ENCODE assay signal across 7 mouse cellular contexts in the genomic region with DNA sequence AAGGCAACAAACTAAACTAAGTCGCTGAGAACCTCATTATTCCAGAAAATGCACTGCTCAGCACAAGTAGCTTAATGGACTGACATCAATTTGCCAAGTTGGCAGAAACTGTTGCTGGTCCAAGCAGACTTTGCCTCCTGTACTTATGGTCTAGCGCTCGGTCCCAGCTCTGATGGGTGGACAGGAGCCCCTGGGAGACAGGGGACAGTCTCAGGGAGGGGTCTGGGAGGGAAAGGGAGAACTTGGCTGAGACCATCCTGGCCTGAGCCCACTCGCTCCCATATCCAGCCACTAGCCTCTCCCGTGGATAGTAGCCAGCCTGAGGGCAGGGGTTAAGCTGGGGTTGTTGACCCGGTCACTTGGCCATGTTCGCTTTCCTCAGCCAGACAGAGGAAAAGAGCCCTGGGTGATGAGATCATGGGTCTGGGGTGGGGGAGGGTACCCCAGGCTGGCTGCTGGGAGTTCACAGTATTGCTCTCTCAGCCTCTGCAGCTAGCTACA. TPM values are rescaled to one million over a fixed set of nuclear protein-coding genes. Genes with fewer than 3 reads are reported as not detected.
DNase-seq lines count a peak whose midpoint lies in the region; ATAC-seq and TF ChIP-seq lines count a peak whose summit lies in the region.

No protein-coding gene starts in this region.

- H3K27ac ChIP-seq in bone marrow, adult 2 months (ENCODE audit: control insufficient read depth, insufficient read depth, low read depth, low read length, poor library complexity) = peak overlapping the region; percentile 70
- H3K27ac ChIP-seq in embryonic fibroblast, embryonic 13.5 days (ENCODE audit: insufficient read depth, low read length) = peak overlapping the region; percentile 64
- H3K27ac ChIP-seq in heart, postnatal 0 days (ENCODE audit: low read depth) = peak overlapping the region; percentile 80
- H3K27ac ChIP-seq in macrophage = peak overlapping the region; percentile 38

- no peak for TF ChIP-seq POLR2A in bone marrow, adult 2 months (IDR thresholded peaks at IDR 0.05; ENCODE audit: borderline replicate concordance, control insufficient read depth, low read depth, low read length)
- TF ChIP-seq POLR2A in embryonic fibroblast, embryonic 13.5 days (IDR thresholded peaks at IDR 0.05; ENCODE audit: low read depth, low read length) = no peak

- peaks cover 2% of the 10 kb centered on the region; the same call in 1 of the 2 replicates for H3K4me1 ChIP-seq in bone marrow, adult 2 months (ENCODE audit: control insufficient read depth, insufficient read depth, low read length)
- peaks cover 10% of the 10 kb centered on the region for H3K4me1 ChIP-seq in embryonic fibroblast, embryonic 13.5 days (ENCODE audit: control insufficient read depth, insufficient read depth, low read length)
- peaks cover 76% of the 10 kb centered on the region for H3K4me1 ChIP-seq in heart, postnatal 0 days (ENCODE audit: control insufficient read depth, insufficient read depth)

- H3K4me2 ChIP-seq in heart, postnatal 0 days (ENCODE audit: low read depth, low read length) = peak overlapping the region; percentile 38

- peak; percentile 33 for DNase-seq in heart, postnatal 0 days (ENCODE audit: low spot score)
- peak; percentile 84 to 91 for DNase-seq in kidney, postnatal 25 days
- peak; percentile 86 for DNase-seq in yolk sac, embryonic 10.5 days (ENCODE audit: low spot score)
- no peak for DNase-seq in right cerebral cortex, postnatal 14 days

- H3K4me3 ChIP-seq in bone marrow, adult 2 months (replicated peaks; ENCODE audit: control insufficient read depth, low read depth, low read length) = no peak overlapping the region
- no peak overlapping the region for H3K4me3 ChIP-seq in embryonic fibroblast, embryonic 13.5 days (ENCODE audit: insufficient read depth, low read length)
- H3K4me3 ChIP-seq in heart, postnatal 0 days (ENCODE audit: low read depth, low read length) = no peak overlapping the region
- no peak overlapping the region for H3K4me3 ChIP-seq in macrophage (ENCODE audit: inconsistent target)

- no peaks in the 10 kb centered on the region for H3K9me3 ChIP-seq in heart, postnatal 0 days (replicated peaks; ENCODE audit: control insufficient read depth, low read length)

- WGBS in bone marrow, adult 2 months = 80% methylated on average over 7 of the region's 7 CpGs
- 37% methylated on average over 7 of the region's 7 CpGs for WGBS in heart, postnatal 0 days
- WGBS in macrophage (ENCODE audit: missing documents) = 87% methylated on average over 6 of the region's 7 CpGs

- no peak for TF ChIP-seq CTCF in bone marrow, adult 2 months (IDR thresholded peaks at IDR 0.05; ENCODE audit: control insufficient read depth, insufficient read depth, low read length)
- TF ChIP-seq CTCF in embryonic fibroblast, embryonic 13.5 days (IDR thresholded peaks at IDR 0.05; ENCODE audit: borderline replicate concordance, insufficient read depth, low read length) = no peak
- TF ChIP-seq CTCF in heart, postnatal 0 days (IDR thresholded peaks at IDR 0.05; ENCODE audit: low read depth) = no peak

- no peaks in the 10 kb centered on the region for H3K79me2 ChIP-seq in macrophage (ENCODE audit: inconsistent target)

- ATAC-seq in heart, postnatal 0 days (ENCODE audit: insufficient read depth, low read depth) = no peak

- H3K36me3 ChIP-seq in heart, postnatal 0 days (replicated peaks; ENCODE audit: control insufficient read depth, insufficient read depth, low read length) = no peaks in the 10 kb centered on the region
- H3K36me3 ChIP-seq in macrophage (ENCODE audit: inconsistent target) = no peaks in the 10 kb centered on the region

- TF ChIP-seq EP300 in heart, postnatal 0 days (IDR thresholded peaks at IDR 0.05; ENCODE audit: low read depth) = no peak

- H3K9ac ChIP-seq in heart, postnatal 0 days (replicated peaks; ENCODE audit: low read depth, low read length) = peak overlapping the region; percentile 47; the same call in 1 of the 2 replicates

- no peaks in the 10 kb centered on the region for H3K27me3 ChIP-seq in heart, postnatal 0 days (ENCODE audit: control insufficient read depth, insufficient read depth, low read length)

RNA-seq across cellular contexts. Expression of a gene that starts 3.4 kb away (rescaled TPM):
- polyA plus RNA-seq in bone marrow, adult 2 months (2011; ENCODE audit: insufficient read depth, insufficient read length, low replicate concordance, missing spikeins) = 2.3 and 9.4 TPM in 2 replicates
- polyA plus RNA-seq in embryonic fibroblast, embryonic 13.5 days (2011; ENCODE audit: insufficient read length, low read depth, missing spikeins) = 2.5 and 7.4 TPM in 2 replicates
- 11.1 and 14.0 TPM in 2 replicates for total RNA-seq in heart, postnatal 0 days (2014; rRNA removed; ENCODE audit: low replicate concordance)
- polyA plus RNA-seq in heart, postnatal 0 days (2015; fragmentation: Nextera tagmentation; extraction: Ambion mirVana) = 2.3 and 3.3 TPM in 2 replicates
- total RNA-seq in macrophage (2018; cell fraction: chromatin; rRNA removed) = 10 to 100 TPM in 2 of 26 experiments, 1 to 10 TPM in 22, under 1 TPM in 2; 0.29 to 16.5 (median 3.2) TPM
- total RNA-seq in macrophage (2018; cell fraction: cytosol; rRNA removed) = 1 to 10 TPM in 11 of 26 experiments, under 1 TPM in 15; 0.14 to 2.2 (median 0.74) TPM
- 1 to 10 TPM in 22 of 26 experiments, under 1 TPM in 4; 0.34 to 5.5 (median 2.0) TPM for total RNA-seq in macrophage (2018; cell fraction: nucleus; rRNA removed)
- 0.40 to 0.49 TPM (median 0.47 TPM) in 3 replicates for polyA plus RNA-seq in macrophage (2018)

RNA-seq across cellular contexts. Expression of a gene that starts 38.7 kb away (rescaled TPM):
- polyA plus RNA-seq in bone marrow, adult 2 months (2011; ENCODE audit: insufficient read depth, insufficient read length, low replicate concordance, missing spikeins) = 2.7 and 6.8 TPM in 2 replicates
- polyA plus RNA-seq in embryonic fibroblast, embryonic 13.5 days (2011; ENCODE audit: insufficient read length, low read depth, missing spikeins) = 8.0 and 8.8 TPM in 2 replicates
- total RNA-seq in heart, postnatal 0 days (2014; rRNA removed; ENCODE audit: low replicate concordance) = 2.0 and 3.4 TPM in 2 replicates
- polyA plus RNA-seq in heart, postnatal 0 days (2015; fragmentation: Nextera tagmentation; extraction: Ambion mirVana) = 2.8 TPM in 2 replicates
- total RNA-seq in macrophage (2018; cell fraction: chromatin; rRNA removed) = 10 to 100 TPM in 12 of 26 experiments, 1 to 10 TPM in 13, under 1 TPM in 1; 0.66 to 16.9 (median 9.2) TPM
- total RNA-seq in macrophage (2018; cell fraction: cytosol; rRNA removed) = 1 to 10 TPM in 24 of 26 experiments, under 1 TPM in 2; 0.76 to 3.6 (median 2.5) TPM
- total RNA-seq in macrophage (2018; cell fraction: nucleus; rRNA removed) = 10 to 100 TPM in 1 of 26 experiments, 1 to 10 TPM in 25; 1.6 to 12.5 (median 5.3) TPM
- polyA plus RNA-seq in macrophage (2018) = 2.7 to 4.3 TPM (median 3.1 TPM) in 3 replicates

RNA-seq across cellular contexts. Expression of a gene that starts 41.9 kb away (rescaled TPM):
- 23.3 and 32.9 TPM in 2 replicates for polyA plus RNA-seq in bone marrow, adult 2 months (2011; ENCODE audit: insufficient read depth, insufficient read length, low replicate concordance, missing spikeins)
- 9.2 and 9.9 TPM in 2 replicates for polyA plus RNA-seq in embryonic fibroblast, embryonic 13.5 days (2011; ENCODE audit: insufficient read length, low read depth, missing spikeins)
- total RNA-seq in heart, postnatal 0 days (2014; rRNA removed; ENCODE audit: low replicate concordance) = 81.4 and 82.5 TPM in 2 replicates
- 61.0 and 64.3 TPM in 2 replicates for polyA plus RNA-seq in heart, postnatal 0 days (2015; fragmentation: Nextera tagmentation; extraction: Ambion mirVana)
- total RNA-seq in macrophage (2018; cell fraction: chromatin; rRNA removed) = 10 to 100 TPM in 10 of 26 experiments, 1 to 10 TPM in 15, under 1 TPM in 1; 0.92 to 21.5 (median 8.0) TPM
- 10 to 100 TPM; 10.5 to 25.3 (median 16.4) TPM for total RNA-seq in macrophage (2018; cell fraction: cytosol; rRNA removed)
- 10 to 100 TPM in 13 of 26 experiments, 1 to 10 TPM in 13; 2.7 to 31.4 (median 10.4) TPM for total RNA-seq in macrophage (2018; cell fraction: nucleus; rRNA removed)
- polyA plus RNA-seq in macrophage (2018) = 10.1 to 23.1 TPM (median 15.9 TPM) in 3 replicates

RNA-seq across cellular contexts. Expression of a gene that starts 57.1 kb away (rescaled TPM):
- 111 and 202 TPM in 2 replicates for polyA plus RNA-seq in bone marrow, adult 2 months (2011; ENCODE audit: insufficient read depth, insufficient read length, low replicate concordance, missing spikeins)
- polyA plus RNA-seq in embryonic fibroblast, embryonic 13.5 days (2011; ENCODE audit: insufficient read length, low read depth, missing spikeins) = 64.5 and 66.5 TPM in 2 replicates
- 58.1 and 70.5 TPM in 2 replicates for total RNA-seq in heart, postnatal 0 days (2014; rRNA removed; ENCODE audit: low replicate concordance)
- 71.4 and 75.1 TPM in 2 replicates for polyA plus RNA-seq in heart, postnatal 0 days (2015; fragmentation: Nextera tagmentation; extraction: Ambion mirVana)
- 100 to 1,000 TPM; 139 to 469 (median 241) TPM for total RNA-seq in macrophage (2018; cell fraction: chromatin; rRNA removed)
- 10 to 100 TPM; 21.5 to 36.4 (median 29.6) TPM for total RNA-seq in macrophage (2018; cell fraction: cytosol; rRNA removed)
- 100 to 1,000 TPM in 14 of 26 experiments, 10 to 100 TPM in 12; 63.9 to 206 (median 102) TPM for total RNA-seq in macrophage (2018; cell fraction: nucleus; rRNA removed)
- 31.1 to 39.6 TPM (median 37.3 TPM) in 3 replicates for polyA plus RNA-seq in macrophage (2018)
